Mouse (Mus musculus) CD4-positive, CD25-positive, alpha-beta regulatory T cell, adult 4 months (primary cell): ENCODE data around the gene Fam221b. TPM values are rescaled to one million over a fixed set of nuclear protein-coding genes. Genes with fewer than 3 reads are reported as not detected.

Experiments used
- ATAC-seq: one replicate; pipeline ENCODE4 v1.8.0; 2017
- polyA plus RNA-seq, 2 experiments: library from polyadenylated mRNA; unstranded; fragments of 100-300 nt; shearing (Covaris generic); gene quantifications; one replicate each; pipeline ENCODE4 v1.2.1; 2017

Gene Fam221b
- polyA plus RNA-seq, 2 experiments from 2014 or later = 2.4 to 2.6 TPM

GRCm38 (mm10) chr4:43656339-43657109, 12.4 kb downstream of the Fam221b start, which contains the start of gene Hint2:
TSS of gene Hint2 (minus strand) at chr4:43656466.
- ATAC-seq = peak; percentile 96

DNA sequence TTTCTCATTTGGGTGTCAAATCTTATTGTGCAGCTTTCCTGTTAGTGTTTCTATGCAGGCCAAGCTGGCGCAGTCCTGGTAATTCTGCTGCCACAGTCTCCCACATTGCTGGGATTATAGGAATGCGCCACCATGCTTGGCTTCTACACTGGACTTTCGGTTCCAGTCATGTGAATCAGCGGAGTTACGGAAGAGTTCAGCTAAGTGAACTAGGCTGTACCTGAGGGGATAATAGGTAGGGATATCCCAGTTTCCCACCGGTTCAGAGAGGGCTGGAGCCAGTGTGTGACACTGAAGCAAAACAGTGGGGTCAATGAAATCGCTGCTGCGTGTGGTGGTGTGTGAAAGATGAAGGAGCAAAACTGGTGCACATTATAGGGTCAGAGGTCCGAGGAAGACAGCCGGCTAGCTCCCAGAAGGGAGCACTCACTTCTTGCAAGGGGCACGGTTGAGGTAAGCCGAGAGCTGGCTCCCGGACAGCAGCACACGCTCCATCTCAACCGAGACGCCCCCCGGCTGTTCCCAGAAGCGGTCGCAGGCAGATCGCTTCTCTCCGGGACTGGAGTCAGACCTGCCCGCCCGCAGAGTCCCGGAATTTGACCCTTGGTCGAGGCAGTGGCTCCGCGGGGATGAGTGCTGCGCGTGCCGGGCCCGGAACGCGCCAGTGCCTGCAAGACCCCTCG, 13.1 kb downstream of the Fam221b start:
- peak; percentile 5 for ATAC-seq

DNA sequence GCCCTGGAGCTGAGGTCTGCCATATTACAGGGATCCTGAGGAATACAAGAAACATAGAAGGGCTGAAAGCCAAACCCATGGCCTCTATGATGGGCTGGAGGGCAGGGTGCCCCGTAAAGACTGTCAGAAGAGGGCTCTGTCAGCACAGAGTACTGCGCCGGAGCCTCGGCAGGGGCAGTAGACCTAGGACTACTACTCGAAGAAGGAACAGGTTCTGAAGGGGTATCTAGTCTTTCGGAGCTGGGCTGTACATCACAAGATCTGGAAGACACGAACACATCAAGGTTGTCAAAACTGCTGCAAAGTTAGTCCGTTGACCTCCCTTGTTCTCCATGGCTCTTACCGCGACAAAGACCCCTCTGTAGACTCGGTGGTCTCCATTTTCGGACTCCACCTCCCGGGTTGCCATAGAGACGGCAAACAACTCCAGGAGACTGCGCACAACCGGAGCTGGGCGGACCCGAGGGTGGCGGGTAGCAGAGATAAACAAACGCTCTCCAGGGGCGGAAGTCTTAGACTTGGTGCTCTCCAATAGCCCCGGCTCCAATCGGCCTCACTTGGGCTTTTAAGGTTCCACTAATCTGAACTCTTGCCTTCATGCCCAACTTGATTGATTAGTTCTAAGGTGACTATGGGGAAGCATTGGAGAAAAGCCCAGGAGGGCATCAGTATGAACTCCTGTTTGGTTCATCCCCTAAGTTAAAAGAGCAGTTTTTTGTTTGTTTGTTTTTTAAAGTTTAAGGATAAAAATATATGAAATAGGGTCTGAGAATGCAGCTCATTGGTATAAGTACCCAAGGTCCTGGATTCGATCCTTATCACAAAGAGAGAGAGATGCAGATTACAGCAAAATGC, 15.6 kb downstream of the Fam221b start, which contains the start of gene Spag8:
Spag8 (minus strand) TSS at position 434 of the 855 bp plus-strand sequence.
- ATAC-seq = no peak

GRCm38 (mm10) chr4:43652726-43653125, 16.2 kb downstream of the Fam221b start:
- ATAC-seq = no peak

DNA sequence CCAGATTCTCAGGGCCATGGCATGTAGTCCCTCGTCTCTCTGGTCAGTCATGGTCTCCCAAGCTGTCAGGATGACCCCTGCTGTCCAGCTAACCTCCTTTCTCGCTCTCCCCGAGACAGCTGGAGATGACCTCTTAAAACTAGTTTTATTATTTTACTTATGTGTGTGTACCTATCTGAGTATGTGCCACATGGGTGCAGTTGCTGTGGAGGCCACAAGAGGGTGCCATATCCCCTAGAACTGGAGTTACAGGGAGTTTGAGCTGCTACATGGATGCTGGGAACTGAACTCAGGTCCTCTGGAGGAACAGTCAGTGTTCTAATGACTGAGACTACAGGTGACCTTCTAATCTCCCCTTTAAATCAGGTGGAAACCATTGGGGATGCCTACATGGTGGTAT, 19.2 kb downstream of the Fam221b start:
- ATAC-seq = no peak

DNA sequence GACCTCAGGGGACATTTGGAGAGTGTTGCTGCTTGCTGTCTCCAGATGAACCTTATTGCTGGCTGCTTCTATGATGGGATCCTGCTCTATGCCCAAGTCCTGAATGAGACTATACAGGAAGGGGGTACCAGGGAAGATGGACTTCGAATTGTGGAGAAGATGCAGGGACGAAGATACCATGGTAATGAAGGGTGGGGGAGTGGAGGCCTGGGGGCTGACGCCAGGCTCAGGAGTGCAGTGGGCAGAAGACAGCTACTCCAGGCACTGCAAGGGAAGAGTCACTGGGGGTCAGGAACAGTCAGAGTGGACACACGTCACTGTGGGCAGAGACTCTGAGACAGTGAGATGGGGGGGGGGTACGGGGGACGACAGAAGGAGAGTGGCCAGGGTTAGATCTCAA, 28.5 kb downstream of the Fam221b start:
- no peak for ATAC-seq

GRCm38 (mm10) chr4:43640076-43640475, 28.9 kb downstream of the Fam221b start:
- no peak for ATAC-seq

GRCm38 (mm10) chr4:43636751-43637150, 32.2 kb downstream of the Fam221b start:
- ATAC-seq = no peak

DNA sequence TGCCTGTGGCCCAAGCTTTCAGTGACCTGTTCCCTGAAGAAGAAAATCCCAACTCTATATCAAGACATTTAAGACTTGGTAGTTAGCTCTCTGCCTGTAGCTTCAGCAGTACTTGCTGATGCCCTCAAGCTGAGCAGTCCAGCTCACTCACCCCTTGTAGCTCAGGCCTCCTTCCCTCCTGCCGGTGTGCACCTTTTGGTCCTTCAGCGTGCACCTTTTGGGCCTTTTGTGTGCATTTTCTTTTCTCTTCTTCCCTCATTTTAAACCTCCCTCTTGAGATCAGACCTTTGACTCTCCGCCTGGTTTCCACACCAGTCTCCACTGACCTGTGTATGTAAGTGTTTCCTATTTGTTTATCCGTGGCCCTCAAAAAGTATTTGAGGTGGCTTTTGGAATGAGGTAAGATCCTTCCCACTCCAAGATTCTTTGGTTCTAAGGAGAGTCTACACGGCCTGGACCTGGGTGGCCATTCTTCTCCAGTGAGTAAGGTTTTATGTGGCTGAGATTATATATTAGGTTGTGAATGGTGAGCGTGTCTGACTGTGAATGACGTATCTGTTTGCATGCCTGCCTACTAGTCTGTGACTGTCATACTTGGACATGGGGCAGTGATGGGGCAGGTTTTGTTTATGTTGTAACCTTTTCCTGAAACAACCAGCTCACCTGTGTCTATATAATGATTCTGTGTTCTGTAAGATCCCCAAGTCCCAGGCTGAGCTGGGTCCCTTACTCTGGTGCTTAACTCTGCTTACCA, 34.1 kb downstream of the Fam221b start:
- no peak for ATAC-seq

- no peak for ATAC-seq
These were observed 35.2 kb downstream of the Fam221b start for GRCm38 (mm10) chr4:43633736-43634135.

DNA sequence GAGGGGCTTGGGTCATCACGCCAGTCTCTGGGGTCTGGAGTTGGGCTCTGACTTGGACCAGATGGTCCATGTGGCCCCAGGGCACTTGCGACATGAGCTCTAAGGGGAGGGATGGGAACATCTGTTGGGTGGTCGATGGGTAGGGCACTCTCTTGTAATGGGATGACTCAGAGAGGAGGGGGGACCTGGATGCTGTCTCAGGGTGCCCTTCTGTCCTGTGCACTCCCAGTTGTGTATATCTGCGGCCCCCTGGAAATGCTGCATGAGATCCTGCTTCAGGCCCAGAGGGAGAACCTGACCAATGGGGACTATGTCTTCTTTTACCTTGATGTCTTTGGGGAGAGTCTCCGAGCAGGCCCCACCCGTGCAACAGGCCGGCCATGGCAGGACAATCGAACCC, 35.6 kb downstream of the Fam221b start:
- ATAC-seq = no peak

- ATAC-seq = no peak
These were observed 36.7 kb downstream of the Fam221b start for GRCm38 (mm10) chr4:43631956-43632920.

GRCm38 (mm10) chr4:43631046-43631955, 37.6 kb downstream of the Fam221b start, which contains the start of gene Npr2:
TSS of gene Npr2 (plus strand) at chr4:43631935.
- no peak for ATAC-seq

GRCm38 (mm10) chr4:43630671-43631045, 38.3 kb downstream of the Fam221b start:
- no peak for ATAC-seq

DNA sequence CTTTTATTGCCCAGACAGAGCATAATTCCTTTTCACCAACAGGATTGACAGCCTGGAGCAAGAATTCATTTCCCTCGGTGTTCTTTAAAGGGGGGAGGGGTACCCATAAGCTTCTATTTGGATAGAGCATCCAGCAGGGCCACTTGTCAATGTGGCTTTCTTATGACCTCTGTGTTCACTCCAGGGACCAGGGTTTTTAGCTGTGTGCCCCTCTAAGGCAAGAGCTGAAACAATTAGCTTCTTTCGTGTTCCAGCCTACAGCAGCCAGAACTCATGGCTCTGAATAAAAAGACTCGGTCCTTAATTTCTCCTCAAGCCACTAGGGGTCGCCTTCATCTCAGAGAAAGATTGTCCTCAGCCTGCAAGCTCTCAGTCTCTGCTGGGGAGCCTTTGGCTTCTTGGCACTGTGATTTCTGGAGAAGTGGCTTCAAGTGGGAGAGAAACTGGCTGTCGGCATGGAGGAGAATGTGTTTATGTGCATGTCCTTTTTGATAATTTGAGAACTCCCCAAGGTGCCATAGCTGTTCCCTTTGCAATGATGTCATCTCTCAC, 38.8 kb downstream of the Fam221b start:
- ATAC-seq = peak; percentile 74

DNA sequence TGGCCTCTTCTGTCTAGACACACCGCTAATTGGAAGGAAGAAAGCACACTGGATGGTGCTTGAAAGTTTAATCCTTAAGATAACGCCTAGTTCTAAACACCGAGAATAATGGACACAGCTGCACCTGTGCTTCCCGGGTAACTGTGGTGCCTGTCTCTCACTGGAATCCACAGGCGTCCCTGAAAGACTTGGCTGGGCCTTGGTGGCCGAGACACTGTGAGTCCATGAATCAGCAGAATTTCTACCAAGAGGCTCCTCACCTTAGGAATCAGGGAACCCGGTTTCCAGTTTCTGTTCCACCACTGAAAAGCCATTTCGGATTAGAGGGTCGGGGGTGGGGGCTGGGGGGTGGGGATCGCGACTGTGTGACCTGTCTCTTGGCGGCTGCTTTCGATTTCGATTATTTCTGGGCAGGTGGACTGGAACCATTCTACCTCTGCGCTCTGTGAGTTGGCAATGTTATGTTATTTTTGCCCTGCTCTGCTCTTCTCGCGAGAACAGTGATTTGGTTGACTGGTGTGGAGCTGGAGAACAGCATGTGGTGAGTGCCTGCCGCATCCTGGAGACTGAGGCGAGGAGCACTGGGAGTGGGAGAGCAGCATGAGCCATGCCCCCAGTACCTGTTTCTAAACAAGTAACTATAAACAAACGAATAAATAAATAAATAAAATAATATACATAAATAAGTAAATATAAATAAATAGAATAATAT, 39.7 kb downstream of the Fam221b start:
- no peak for ATAC-seq

GRCm38 (mm10) chr4:43620146-43620778, 48.7 kb downstream of the Fam221b start:
- no peak for ATAC-seq

DNA sequence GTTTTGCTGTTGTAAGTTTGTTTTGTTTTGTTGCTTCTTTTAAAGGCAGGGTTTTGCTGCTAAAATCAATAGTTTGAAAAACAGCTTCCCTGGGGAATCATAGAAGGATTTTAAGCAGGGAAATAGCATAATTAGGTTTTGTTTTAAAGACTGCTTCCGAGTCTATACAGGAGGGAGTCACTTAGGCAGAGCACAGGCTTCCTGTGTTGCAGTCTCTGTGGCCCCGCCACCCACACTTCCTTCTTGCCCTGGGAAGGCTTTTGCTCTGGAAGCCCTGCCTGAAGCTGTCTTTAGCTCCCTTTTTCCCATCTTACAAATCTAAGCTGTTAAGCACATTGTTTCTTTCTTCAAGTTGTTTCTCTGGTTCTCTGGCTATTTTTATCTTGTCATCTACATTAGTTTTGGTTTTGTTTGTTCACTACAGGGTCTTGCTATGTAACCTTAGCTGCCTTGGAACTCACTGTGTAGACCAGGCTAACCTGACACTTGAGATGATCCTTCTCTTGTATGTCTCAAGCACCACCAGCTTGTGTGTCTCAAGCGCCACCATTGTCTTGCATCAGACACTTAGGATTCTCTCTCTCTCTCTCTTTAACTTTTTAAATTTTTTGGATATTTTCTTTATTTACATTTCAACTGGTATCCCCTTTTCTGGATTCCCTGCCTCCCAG, 55.8 kb downstream of the Fam221b start:
- ATAC-seq = no peak
